Comparison of ENCODE assay signal across 16 mouse cellular contexts in genomic region chr12:8803421-8804076, GRCm38 (mm10). TPM values are rescaled to one million over a fixed set of nuclear protein-coding genes. Genes with fewer than 3 reads are reported as not detected.
DNase-seq lines count a peak whose midpoint lies in the region; ATAC-seq lines count a peak whose summit lies in the region.
"Had no signal": no experiment of that assay in that cellular context is flagged by ENCODE, and none has a peak within 500 bp of the region (broad histone marks: within the 10 kb centered on the region; RNA-seq: fewer than 3 reads in every experiment).

No protein-coding gene starts in this region.

- no peak overlapping the region for H3K4me2 ChIP-seq in kidney, embryonic 16.5 days (replicated peaks; ENCODE audit: low read depth, low read length)
- H3K4me2 ChIP-seq in embryonic facial prominence, embryonic 14.5 days (ENCODE audit: low read depth, low read length), result no peak overlapping the region
- no peak overlapping the region for H3K4me2 ChIP-seq in limb, embryonic 15.5 days
- H3K4me2 ChIP-seq: embryonic facial prominence, embryonic 15.5 days; liver, embryonic 12.5 days; lung, embryonic 15.5 days had no signal

- ATAC-seq in kidney, embryonic 16.5 days (ENCODE audit: low FRiP score, low TSS enrichment), result peak; percentile 58
- ATAC-seq in embryonic facial prominence, embryonic 14.5 days (ENCODE audit: low read depth), result 0 out of 2 replicates have a peak, but pooled peaks have one; percentile 26
- peak; percentile 40 for ATAC-seq in limb, embryonic 15.5 days (ENCODE audit: insufficient number of reproducible peaks, low FRiP score, low TSS enrichment, low read depth)
- ATAC-seq: hindbrain, postnatal 0 days; liver, embryonic 12.5 days had no signal

- DNase-seq in kidney, postnatal 10 days, result no peak
- peak; percentile 27 for DNase-seq in embryo, embryonic 11.5 days (ENCODE audit: low read depth, low spot score)
- no peak for DNase-seq in embryonic facial prominence, embryonic 14.5 days (ENCODE audit: low spot score)
- DNase-seq in ovary, postnatal 14 days (ENCODE audit: low spot score), result no peak
- no peak for DNase-seq in Muller cell, postnatal 12 days (ENCODE audit: inconsistent ontology term)
- DNase-seq: cerebellum, adult 8-10 months; gastrocnemius, postnatal 36 days; kidney, adult 9 months; layer of hippocampus, adult 9-11 months; right cerebral cortex, postnatal 25 days had no signal

- no peaks in the 10 kb centered on the region for H3K9me3 ChIP-seq in kidney, embryonic 16.5 days (ENCODE audit: low read length)
- H3K9me3 ChIP-seq in embryonic facial prominence, embryonic 14.5 days (ENCODE audit: control insufficient read depth, low read length), result no peaks in the 10 kb centered on the region
- H3K9me3 ChIP-seq in limb, embryonic 15.5 days, result no peaks in the 10 kb centered on the region
- H3K9me3 ChIP-seq: embryonic facial prominence, embryonic 15.5 days; liver, embryonic 12.5 days; lung, embryonic 15.5 days had no signal

- WGBS in kidney, embryonic 16.5 days, result 20% methylated on average over 10 of the region's 10 CpGs
- WGBS in embryonic facial prominence, embryonic 14.5 days, result 19% methylated on average over 10 of the region's 10 CpGs
- 28% methylated on average over 10 of the region's 10 CpGs for WGBS in limb, embryonic 15.5 days

- H3K36me3 ChIP-seq in kidney, embryonic 16.5 days (ENCODE audit: insufficient read depth, low read length), result no peaks in the 10 kb centered on the region
- no peaks in the 10 kb centered on the region for H3K36me3 ChIP-seq in embryonic facial prominence, embryonic 14.5 days (ENCODE audit: control insufficient read depth, insufficient read depth, low read length)
- no peaks in the 10 kb centered on the region for H3K36me3 ChIP-seq in limb, embryonic 15.5 days
- H3K36me3 ChIP-seq: embryonic facial prominence, embryonic 15.5 days; liver, embryonic 12.5 days; lung, embryonic 15.5 days had no signal

- peaks cover 13% of the 10 kb centered on the region for H3K4me1 ChIP-seq in kidney, embryonic 16.5 days (ENCODE audit: insufficient read depth, low read length)
- H3K4me1 ChIP-seq in embryonic facial prominence, embryonic 14.5 days (ENCODE audit: control insufficient read depth, insufficient read depth, low read length), result peaks cover 19% of the 10 kb centered on the region
- H3K4me1 ChIP-seq in limb, embryonic 15.5 days, result peaks cover 44% of the 10 kb centered on the region
- H3K4me1 ChIP-seq: liver, embryonic 12.5 days had no signal

- H3K27ac ChIP-seq in kidney, embryonic 16.5 days (ENCODE audit: low read length), result no peak overlapping the region
- H3K27ac ChIP-seq in embryonic facial prominence, embryonic 14.5 days (replicated peaks; ENCODE audit: low read depth, low read length), result no peak overlapping the region
- peak overlapping the region; percentile 71 for H3K27ac ChIP-seq in limb, embryonic 15.5 days
- H3K27ac ChIP-seq: embryonic facial prominence, embryonic 15.5 days; hindbrain, postnatal 0 days; liver, embryonic 12.5 days; lung, embryonic 15.5 days had no signal

- no peak overlapping the region for H3K4me3 ChIP-seq in kidney, embryonic 16.5 days (ENCODE audit: low read length)
- H3K4me3 ChIP-seq in embryonic facial prominence, embryonic 14.5 days (ENCODE audit: low read depth, low read length), result no peak overlapping the region
- H3K4me3 ChIP-seq in limb, embryonic 15.5 days, result no peak overlapping the region
- H3K4me3 ChIP-seq: embryonic facial prominence, embryonic 15.5 days; liver, embryonic 12.5 days; lung, embryonic 15.5 days had no signal

- H3K9ac ChIP-seq in kidney, embryonic 16.5 days (replicated peaks; ENCODE audit: low read length), result no peak overlapping the region
- H3K9ac ChIP-seq in embryonic facial prominence, embryonic 14.5 days (ENCODE audit: low read depth, low read length), result no peak overlapping the region
- H3K9ac ChIP-seq in limb, embryonic 15.5 days, result no peak overlapping the region
- H3K9ac ChIP-seq: embryonic facial prominence, embryonic 15.5 days; liver, embryonic 12.5 days; lung, embryonic 15.5 days had no signal

- H3K27me3 ChIP-seq in kidney, embryonic 16.5 days (ENCODE audit: insufficient read depth, low read length), result no peaks in the 10 kb centered on the region
- H3K27me3 ChIP-seq in embryonic facial prominence, embryonic 14.5 days (replicated peaks; ENCODE audit: control insufficient read depth, insufficient read depth, low read length), result no peaks in the 10 kb centered on the region
- no peaks in the 10 kb centered on the region for H3K27me3 ChIP-seq in limb, embryonic 15.5 days
- H3K27me3 ChIP-seq: embryonic facial prominence, embryonic 15.5 days; liver, embryonic 12.5 days; lung, embryonic 15.5 days had no signal

RNA-seq across cellular contexts. Expression of gene Sdc1, which starts 32.4 kb away (rescaled TPM):
- polyA plus RNA-seq in kidney, embryonic 16.5 days (2015; fragmentation: Nextera tagmentation; extraction: Ambion mirVana), result 65.4 and 66.9 TPM in 2 replicates
- polyA plus RNA-seq in embryonic facial prominence, embryonic 14.5 days (2014; fragmentation: Nextera tagmentation; extraction: Ambion mirVana), result 113 and 143 TPM in 2 replicates
- polyA plus RNA-seq in limb, embryonic 15.5 days (2015; fragmentation: Nextera tagmentation; extraction: Ambion mirVana), result 285 and 309 TPM in 2 replicates
